Mouse (Mus musculus) thymus, adult 2 months (tissue): ENCODE measurements at regions not wholly inside any gene's neighbourhood (a gene's known extent, or its start where the extent isn't known, plus 50 kb on each side); places are given as distances from the start of the nearest gene placed in this dataset.

ENCODE experiments used
- DNase-seq: peaks from one replicate; pipeline ENCODE4 v3.0.0; 2021
- H3K27ac ChIP-seq: fragments of 200-500 bp; 2 replicates; pipeline ENCODE4 v1.5.1; 2012; ENCODE audit warnings: low read length, control low read depth; ENCODE audit not compliant: control insufficient read depth, insufficient read depth
- H3K27me3 ChIP-seq: fragments of 200-500 bp; 2 replicates; pipeline ENCODE4 v1.6.1; 2012; ENCODE audit warnings: mild to moderate bottlenecking, low read length, moderate library complexity, mixed read lengths; ENCODE audit not compliant: control insufficient read depth, insufficient read depth
- H3K36me3 ChIP-seq: fragments of 200-500 bp; 2 replicates; pipeline ENCODE4 v1.6.1; 2012; ENCODE audit warnings: mild to moderate bottlenecking, low read length, moderate library complexity; ENCODE audit not compliant: control insufficient read depth, insufficient read depth
- H3K4me1 ChIP-seq: fragments of 200-500 bp; replicated peaks from 2 replicates; pipeline ENCODE4 v1.6.1; 2012; ENCODE audit warnings: low read length; ENCODE audit not compliant: control insufficient read depth, insufficient read depth
- H3K4me3 ChIP-seq: fragments of 200-500 bp; 2 replicates; pipeline ENCODE4 v1.5.1; 2012; ENCODE audit warnings: mild to moderate bottlenecking, low read length, control low read depth, moderate library complexity; ENCODE audit not compliant: control insufficient read depth, insufficient read depth
- CTCF ChIP-seq: fragments of 200-500 bp; IDR thresholded peaks from 2 replicates; pipeline ENCODE4 v1.5.1; 2012; ENCODE audit warnings: mild to moderate bottlenecking, control low read depth, low read length, moderate library complexity, borderline replicate concordance; ENCODE audit not compliant: control insufficient read depth, poor library complexity, insufficient read depth; ENCODE audit errors: extremely low read depth
- POLR2A ChIP-seq: fragments of 200-500 bp; IDR thresholded peaks from 2 replicates; pipeline ENCODE4 v1.6.1; 2012; ENCODE audit warnings: mild to moderate bottlenecking, low read length, control low read depth, moderate library complexity; ENCODE audit not compliant: control insufficient read depth, poor library complexity, insufficient read depth; ENCODE audit errors: extremely low read depth
- WGBS: fragments of 180-500 bp; shearing (Covaris S2); methylation state at CpG from one replicate; pipeline ENCODE4 v1.1.7; 2018; 5-methylcytosine and 5-hydroxymethylcytosine counted together

GRCm38 (mm10) chr3:40021682-40022081 lies 509.4 kb upstream of the Intu start:
- DNase-seq = no peak
- Histone ChIP-seq H3K4me3 (no peak overlapping the region), H3K27ac (no peak overlapping the region), H3K36me3 (no peaks in the 10 kb centered on the region), H3K27me3 (no peaks in the 10 kb centered on the region), H3K4me1 (no peaks in the 10 kb centered on the region)
- 78% methylated on average over 2 of the region's 2 CpGs for WGBS
- no peak for TF ChIP-seq POLR2A
- no peak for TF ChIP-seq CTCF

- Histone ChIP-seq H3K36me3 (no peaks in the 10 kb centered on the region), H3K4me3 (no peak overlapping the region), H3K27ac (no peak overlapping the region), H3K4me1 (no peaks in the 10 kb centered on the region), H3K27me3 (no peaks in the 10 kb centered on the region)
- TF ChIP-seq POLR2A = no peak
- no peak for DNase-seq
Observed at GRCm38 (mm10) chr3:40027713-40028112, 503.4 kb upstream of the Intu start.

GRCm38 (mm10) chr3:40036177-40036576 lies 494.9 kb upstream of the Intu start:
- TF ChIP-seq CTCF (no peak), POLR2A (no peak)
- WGBS = 95% methylated on average over 2 of the region's 2 CpGs
- no peak overlapping the region for H3K4me3 ChIP-seq
- no peaks in the 10 kb centered on the region for H3K27me3 ChIP-seq
- no peak for DNase-seq
- no peaks in the 10 kb centered on the region for H3K36me3 ChIP-seq
- no peak overlapping the region for H3K27ac ChIP-seq
- H3K4me1 ChIP-seq = no peaks in the 10 kb centered on the region

DNA sequence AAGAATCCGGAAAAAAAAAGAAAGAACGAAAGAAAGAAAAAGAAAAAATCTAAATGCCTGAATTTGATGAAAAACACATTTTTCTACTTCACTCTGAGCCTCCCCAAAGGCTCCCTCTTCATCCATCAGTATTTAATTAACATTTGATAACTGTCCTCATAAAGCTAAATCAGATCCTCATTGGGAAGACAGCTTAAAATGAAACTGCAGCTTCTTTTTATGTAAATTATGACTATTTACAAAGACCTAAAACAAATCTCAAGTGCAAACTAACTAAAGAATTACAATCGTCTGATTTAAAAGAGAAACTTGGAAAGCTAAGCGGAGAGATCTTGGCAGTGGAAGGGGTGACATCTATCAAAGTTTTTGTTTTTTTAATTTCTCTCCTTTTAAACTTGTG lies 481.4 kb upstream of the Intu start:
- 79% methylated on average over 4 of the region's 4 CpGs for WGBS
- H3K4me1 ChIP-seq = no peaks in the 10 kb centered on the region
- no peak for TF ChIP-seq CTCF
- H3K36me3 ChIP-seq = no peaks in the 10 kb centered on the region
- H3K27me3 ChIP-seq = no peaks in the 10 kb centered on the region
- H3K27ac ChIP-seq = no peak overlapping the region
- H3K4me3 ChIP-seq = no peak overlapping the region
- DNase-seq = no peak

DNA sequence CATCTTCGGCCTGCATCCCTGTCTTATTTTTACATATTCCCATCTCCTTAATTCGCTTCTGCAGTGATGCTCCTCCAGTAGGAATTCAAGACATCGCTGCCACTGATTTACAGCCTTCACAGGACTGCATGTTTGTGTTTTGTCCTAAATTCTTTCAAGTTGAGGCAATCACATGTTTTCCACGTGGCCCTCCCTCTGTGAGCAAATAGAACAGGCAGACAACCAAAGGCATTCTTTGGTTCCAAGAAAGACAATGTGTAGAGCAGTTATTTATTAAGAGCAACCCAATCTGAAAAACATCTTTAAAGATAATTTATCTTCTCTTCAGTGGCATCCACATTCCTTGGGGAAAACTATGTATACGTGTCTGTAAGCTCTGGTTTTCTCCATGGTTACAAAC lies 472.8 kb upstream of the Intu start:
- Histone ChIP-seq H3K27me3 (no peaks in the 10 kb centered on the region), H3K4me3 (no peak overlapping the region), H3K36me3 (no peaks in the 10 kb centered on the region), H3K27ac (no peak overlapping the region), H3K4me1 (no peaks in the 10 kb centered on the region)
- no peak for DNase-seq
- TF ChIP-seq POLR2A (no peak), CTCF (no peak)
- 89% methylated on average over 5 of the region's 5 CpGs for WGBS

- H3K4me3 ChIP-seq = no peak overlapping the region
- WGBS = 79% methylated on average over 16 of the region's 16 CpGs
- no peak for DNase-seq
- TF ChIP-seq CTCF = no peak
- TF ChIP-seq POLR2A = no peak
- no peak overlapping the region for H3K27ac ChIP-seq
- H3K36me3 ChIP-seq = no peaks in the 10 kb centered on the region
- H3K4me1 ChIP-seq = no peaks in the 10 kb centered on the region
- H3K27me3 ChIP-seq = no peaks in the 10 kb centered on the region
Observed at GRCm38 (mm10) chr3:40058719-40059420, 472.2 kb upstream of the Intu start.

DNA sequence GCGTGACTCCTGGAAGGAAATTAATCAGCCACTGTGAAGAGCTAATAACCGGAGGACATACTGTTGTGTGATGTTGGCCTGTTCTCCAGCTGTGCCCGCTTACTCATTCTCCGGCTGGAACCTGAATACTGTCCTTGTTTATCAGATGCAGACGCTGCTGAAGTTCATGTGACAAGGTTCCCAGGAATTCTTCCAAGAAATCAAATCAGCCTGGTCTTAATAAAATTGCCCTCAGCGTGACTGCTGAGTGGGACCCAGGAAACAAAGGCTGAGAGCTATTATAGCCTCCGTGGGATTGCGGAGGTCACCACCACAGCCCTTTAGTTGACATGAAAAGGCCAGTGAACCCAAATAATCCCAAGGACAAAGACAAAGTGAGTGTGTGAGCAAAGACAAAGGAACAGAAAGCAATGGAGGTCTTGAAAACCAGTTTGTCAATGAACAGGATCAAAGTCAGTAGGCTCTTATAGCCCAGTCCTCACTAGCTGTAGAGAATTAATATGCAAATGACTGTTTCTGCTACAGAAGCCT lies 460.9 kb upstream of the Intu start:
- 86% methylated on average over 8 of the region's 8 CpGs for WGBS
- DNase-seq = no peak
- H3K4me3 ChIP-seq = no peak overlapping the region
- H3K36me3 ChIP-seq = no peaks in the 10 kb centered on the region
- no peak overlapping the region for H3K27ac ChIP-seq
- TF ChIP-seq POLR2A (no peak), CTCF (no peak)
- H3K4me1 ChIP-seq = no peaks in the 10 kb centered on the region
- no peaks in the 10 kb centered on the region for H3K27me3 ChIP-seq
